Mouse (Mus musculus) cerebellum, adult 2 months (tissue): ENCODE measurements around the gene Psmb5.

Experiments used
- CTCF ChIP-seq: fragments of 200-500 bp; IDR thresholded peaks from 2 replicates; pipeline ENCODE4 v1.5.1; 2011; ENCODE audit warnings: low read depth, mild to moderate bottlenecking, control low read depth, low read length, moderate library complexity, borderline replicate concordance; ENCODE audit not compliant: insufficient read depth
- POLR2A ChIP-seq: fragments of 200-500 bp; IDR thresholded peaks from 2 replicates; pipeline ENCODE4 v1.6.1; 2011; ENCODE audit warnings: low read length, control low read depth, borderline replicate concordance; ENCODE audit not compliant: insufficient read depth

- peak; percentile 46; the same call in 1 of the 2 replicates for TF ChIP-seq CTCF
- no peak for TF ChIP-seq POLR2A
These were observed 7.9 kb downstream of the Psmb5 start for GRCm38 (mm10) chr14:54609962-54610361.
